Mouse (Mus musculus) midbrain, embryonic 11.5 days (tissue): ENCODE results near the gene Cox16. TPM values are rescaled to one million over a fixed set of nuclear protein-coding genes. Genes with fewer than 3 reads are reported as not detected.
"Not testable (repeated sequence)": the region's sequence is repeated elsewhere in the genome, so short reads cannot be mapped to it uniquely, and the experiment has no call there.

Experiments
- ATAC-seq: fragments of 200-750 bp; cut with Nextera tagmentation; 2 replicates; pipeline ENCODE4 v1.8.0; 2017; ENCODE audit warnings: moderate TSS enrichment, moderate library complexity; ENCODE audit not compliant: low FRiP score
- DNase-seq: peaks from one replicate; pipeline ENCODE4 v3.0.0; 2015; ENCODE audit warnings: low spot score; ENCODE audit errors: missing footprints
- H3K27ac ChIP-seq: fragments of 300-500 bp; sonication (generic); 2 replicates; pipeline ENCODE4 v1.5.1; 2014; ENCODE audit warnings: low read depth, low read length
- H3K27me3 ChIP-seq: fragments of 300-500 bp; sonication (generic); 2 replicates; pipeline ENCODE4 v1.6.1; 2014; ENCODE audit warnings: mild to moderate bottlenecking, low read length, moderate library complexity, mixed read lengths; ENCODE audit not compliant: control insufficient read depth, insufficient read depth
- H3K36me3 ChIP-seq: fragments of 300-500 bp; sonication (generic); 2 replicates; pipeline ENCODE4 v1.6.1; 2014; ENCODE audit warnings: mild to moderate bottlenecking, low read length, moderate library complexity, mixed read lengths; ENCODE audit not compliant: control insufficient read depth, insufficient read depth
- H3K4me1 ChIP-seq: fragments of 300-500 bp; sonication (generic); 2 replicates; pipeline ENCODE4 v1.6.1; 2014; ENCODE audit warnings: low read length; ENCODE audit not compliant: control insufficient read depth, insufficient read depth
- H3K4me2 ChIP-seq: fragments of 300-500 bp; sonication (generic); 2 replicates; pipeline ENCODE4 v1.6.1; 2014; ENCODE audit warnings: mild to moderate bottlenecking, moderate library complexity
- H3K4me3 ChIP-seq: fragments of 300-500 bp; sonication (generic); 2 replicates; pipeline ENCODE4 v1.5.1; 2014; ENCODE audit warnings: low read depth, low read length
- H3K9ac ChIP-seq: fragments of 300-500 bp; sonication (generic); 2 replicates; pipeline ENCODE4 v1.6.1; 2014; ENCODE audit warnings: low read length
- H3K9me3 ChIP-seq: fragments of 300-500 bp; sonication (generic); 2 replicates; pipeline ENCODE4 v1.6.1; 2016; ENCODE audit warnings: low read length; ENCODE audit not compliant: control insufficient read depth
- WGBS: fragments of 180-500 bp; shearing (Covaris S2); extraction: QIAGEN DNeasy Blood & Tissue Kit; methylation state at CpG from one replicate; pipeline ENCODE4 v1.1.7; 2014; 5-methylcytosine and 5-hydroxymethylcytosine counted together
- polyA plus RNA-seq: library from polyadenylated mRNA; unstranded; fragments of >200 nt; fragmentation: Nextera tagmentation; extraction: Ambion mirVana; gene quantifications from 2 replicates; pipeline ENCODE4 v1.2.1, GENCODE M21; 2014

Gene Cox16
- polyA plus RNA-seq, 1 experiment from 2014 or later: 140 TPM

GRCm38 (mm10) chr12:81459051-81459450 lies 25.9 kb downstream of the Cox16 start:
- not testable (repeated sequence) for H3K4me3 ChIP-seq, H3K4me1 ChIP-seq, H3K36me3 ChIP-seq, H3K27me3 ChIP-seq, H3K9me3 ChIP-seq, H3K4me2 ChIP-seq, H3K27ac ChIP-seq, ATAC-seq, H3K9ac ChIP-seq, DNase-seq
- WGBS: 93% methylated on average over 7 of the region's 7 CpGs

- H3K4me2 ChIP-seq, ATAC-seq: not testable (repeated sequence)
- 96% methylated on average over 9 of the region's 9 CpGs for WGBS
These were observed 45.9 kb downstream of the Cox16 start for GRCm38 (mm10) chr12:81438985-81439384.

GRCm38 (mm10) chr12:81434778-81435177 lies 50.1 kb downstream of the Cox16 start:
- H3K27ac ChIP-seq, DNase-seq, H3K36me3 ChIP-seq, H3K4me1 ChIP-seq, H3K27me3 ChIP-seq, H3K4me3 ChIP-seq, H3K9me3 ChIP-seq, H3K9ac ChIP-seq, ATAC-seq, H3K4me2 ChIP-seq: not testable (repeated sequence)
- 96% methylated on average over 2 of the region's 2 CpGs for WGBS

More at GRCm38 (mm10) chr12:81438985-81439384, 45.9 kb downstream of the Cox16 start:
- H3K27me3 ChIP-seq, H3K9me3 ChIP-seq, H3K27ac ChIP-seq, DNase-seq, H3K4me3 ChIP-seq, H3K9ac ChIP-seq, H3K4me1 ChIP-seq, H3K36me3 ChIP-seq: not testable (repeated sequence)

GRCm38 (mm10) chr12:81421846-81422245 lies 63.1 kb downstream of the Cox16 start, which contains the start of gene Adam4:
Gene Adam4, minus strand, starts transcription at chr12:81421946.
- WGBS: 90% methylated on average over 1 of the region's 1 CpGs
- Histone ChIP-seq H3K9me3 (no peaks in the 10 kb centered on the region; the same call in 1 of the 2 replicates), H3K4me2 (no peak within 1 kb of the TSS), H3K27ac (no peak within 1 kb of the TSS), H3K36me3 (no peaks in the 10 kb centered on the region), H3K9ac (no peak within 1 kb of the TSS), H3K4me3 (no peak within 1 kb of the TSS), H3K27me3 (no peaks in the 10 kb centered on the region), H3K4me1 (no peaks in the 10 kb centered on the region)
- ATAC-seq (no peak), DNase-seq (no peak)

GRCm38 (mm10) chr12:81413211-81413610 lies 71.7 kb downstream of the Cox16 start:
- Histone ChIP-seq H3K9ac (no peak overlapping the region), H3K4me1 (no peaks in the 10 kb centered on the region), H3K27ac (no peak overlapping the region), H3K9me3 (no peaks in the 10 kb centered on the region), H3K27me3 (no peaks in the 10 kb centered on the region), H3K36me3 (no peaks in the 10 kb centered on the region), H3K4me2 (no peak overlapping the region), H3K4me3 (no peak overlapping the region)
- 90% methylated on average over 3 of the region's 3 CpGs for WGBS
- DNase-seq (no peak), ATAC-seq (no peak)

GRCm38 (mm10) chr12:81408966-81409365 lies 76.0 kb downstream of the Cox16 start:
- H3K27me3 ChIP-seq: no peaks in the 10 kb centered on the region
- no peaks in the 10 kb centered on the region for H3K9me3 ChIP-seq
- no peak overlapping the region for H3K27ac ChIP-seq
- DNase-seq (no peak), ATAC-seq (no peak)
- no peak overlapping the region for H3K4me3 ChIP-seq
- no peaks in the 10 kb centered on the region for H3K4me1 ChIP-seq
- H3K9ac ChIP-seq: no peak overlapping the region
- WGBS: 87% methylated on average over 3 of the region's 3 CpGs
- no peaks in the 10 kb centered on the region for H3K36me3 ChIP-seq
- no peak overlapping the region for H3K4me2 ChIP-seq

- 24% methylated on average over 1 of the region's 1 CpGs for WGBS
- Histone ChIP-seq H3K9me3 (no peaks in the 10 kb centered on the region), H3K4me3 (no peak overlapping the region), H3K36me3 (no peaks in the 10 kb centered on the region), H3K4me1 (no peaks in the 10 kb centered on the region), H3K27ac (no peak overlapping the region), H3K4me2 (no peak overlapping the region), H3K9ac (no peak overlapping the region), H3K27me3 (no peaks in the 10 kb centered on the region)
- DNase-seq (peak; percentile 95), ATAC-seq (no peak)
These were observed 82.7 kb downstream of the Cox16 start for GRCm38 (mm10) chr12:81402187-81402586.

- not testable (repeated sequence) for H3K36me3 ChIP-seq, H3K9me3 ChIP-seq, H3K9ac ChIP-seq, DNase-seq, H3K27ac ChIP-seq, H3K4me3 ChIP-seq, ATAC-seq, H3K4me2 ChIP-seq, H3K27me3 ChIP-seq, H3K4me1 ChIP-seq
- WGBS: 59% methylated on average over 1 of the region's 1 CpGs
These were observed 105.6 kb downstream of the Cox16 start, which contains the start of gene Gm4787 for GRCm38 (mm10) chr12:81379364-81379763. Gene Gm4787, minus strand, starts transcription at chr12:81379464.

GRCm38 (mm10) chr12:81333841-81334240 lies 151.1 kb downstream of the Cox16 start:
- no peak overlapping the region for H3K9ac ChIP-seq
- peak overlapping the region; percentile 94 for H3K4me2 ChIP-seq
- H3K4me1 ChIP-seq: no peaks in the 10 kb centered on the region; the same call in 1 of the 2 replicates

More at GRCm38 (mm10) chr12:81333841-81334240, 151.1 kb downstream of the Cox16 start:
- Histone ChIP-seq H3K4me3 (no peak overlapping the region), H3K9me3 (no peaks in the 10 kb centered on the region), H3K27ac (no peak overlapping the region), H3K36me3 (no peaks in the 10 kb centered on the region), H3K27me3 (peaks cover 8% of the 10 kb centered on the region)
- DNase-seq (peak; percentile 71), ATAC-seq (no peak)
- WGBS: 70% methylated on average over 5 of the region's 5 CpGs
